Mouse (Mus musculus): Measurements from ENCODE around the gene Hipk1. TPM values are rescaled to one million over a fixed set of nuclear protein-coding genes. Genes with fewer than 3 reads are reported as not detected.

Gene Hipk1
- total and polyA plus RNA-seq, 3 experiments = 50.8 to 109 (median 98.1) TPM

GRCm38 (mm10) chr3:103790346-103791145 is 817 bp downstream of the Hipk1 start:
- Histone ChIP-seq H3K4me1 (ENCODE audit: control insufficient read depth, insufficient read depth, low read length) (peaks cover 25% of the 10 kb centered on the region), H3K79me2 (replicated peaks; ENCODE audit: control insufficient read depth, insufficient read depth, low read length) (peaks cover 4% of the 10 kb centered on the region), H3K27ac (peak overlapping the region; percentile 97), H3K4me3 (peak overlapping the region; percentile 93), H3K9ac (ENCODE audit: low read depth, low read length) (peak overlapping the region; percentile 87), H3K36me3 (ENCODE audit: control insufficient read depth, insufficient read depth, low read length) (peaks cover 25% of the 10 kb centered on the region), H3K27me3 (ENCODE audit: control insufficient read depth, insufficient read depth, low read length) (no peaks in the 10 kb centered on the region)
- intact Hi-C loops (cut with DNase I) = loop anchor here (1.0 to 2.0 kb wide), 3 partner anchors 12 to 19 kb away; partner anchors contain the start of genes Ap4b1, Dclre1b and Gm43064
- WGBS = under 1% methylated on average over 42 of the region's 61 CpGs
- no peak for DNase-seq
- TF ChIP-seq CTCF (IDR thresholded peaks at IDR 0.05) (no peak), EP300 (IDR thresholded peaks at IDR 0.05; ENCODE audit: insufficient read depth, low read depth, low read length) (no peak), POLR2A (IDR thresholded peaks at IDR 0.05; ENCODE audit: insufficient read depth, low read depth, low read length) (no peak)

GRCm38 (mm10) chr3:103789891-103790345 is 1.4 kb downstream of the Hipk1 start:
- H3K27ac ChIP-seq = peak overlapping the region; percentile 97
- H3K9ac ChIP-seq (ENCODE audit: low read depth, low read length) = peak overlapping the region; percentile 87
- intact Hi-C loops (cut with DNase I) = loop anchor here (2.0 kb wide), 1 partner anchor 17 kb away; no protein-coding TSS in a partner anchor
- peaks cover 28% of the 10 kb centered on the region for H3K4me1 ChIP-seq (ENCODE audit: control insufficient read depth, insufficient read depth, low read length)
- TF ChIP-seq EP300 (IDR thresholded peaks at IDR 0.05; ENCODE audit: insufficient read depth, low read depth, low read length) = no peak
- peak; percentile 22; the same call in 1 of the 2 replicates for TF ChIP-seq POLR2A (IDR thresholded peaks at IDR 0.05; ENCODE audit: insufficient read depth, low read depth, low read length)
- TF ChIP-seq CTCF (IDR thresholded peaks at IDR 0.05) = no peak
- H3K27me3 ChIP-seq (ENCODE audit: control insufficient read depth, insufficient read depth, low read length) = no peaks in the 10 kb centered on the region
- peaks cover 29% of the 10 kb centered on the region for H3K36me3 ChIP-seq (ENCODE audit: control insufficient read depth, insufficient read depth, low read length)
- WGBS = 0% methylated on average over 14 of the region's 14 CpGs
- H3K4me3 ChIP-seq = peak overlapping the region; percentile 93
- peak; percentile 59 to 69 for DNase-seq
- peaks cover 4% of the 10 kb centered on the region for H3K79me2 ChIP-seq (replicated peaks; ENCODE audit: control insufficient read depth, insufficient read depth, low read length)

- intact Hi-C loops (cut with DNase I) = no loop called here
- peaks cover 4% of the 10 kb centered on the region for H3K79me2 ChIP-seq (replicated peaks; ENCODE audit: control insufficient read depth, insufficient read depth, low read length)
- H3K27ac ChIP-seq = peak overlapping the region; percentile 97
- TF ChIP-seq CTCF (IDR thresholded peaks at IDR 0.05) (no peak), EP300 (IDR thresholded peaks at IDR 0.05; ENCODE audit: insufficient read depth, low read depth, low read length) (no peak), POLR2A (IDR thresholded peaks at IDR 0.05; ENCODE audit: insufficient read depth, low read depth, low read length) (no peak)
- H3K27me3 ChIP-seq (ENCODE audit: control insufficient read depth, insufficient read depth, low read length) = no peaks in the 10 kb centered on the region
- peak overlapping the region; percentile 93 for H3K4me3 ChIP-seq
- no peak for DNase-seq
- H3K36me3 ChIP-seq (ENCODE audit: control insufficient read depth, insufficient read depth, low read length) = peaks cover 29% of the 10 kb centered on the region
- peaks cover 31% of the 10 kb centered on the region for H3K4me1 ChIP-seq (ENCODE audit: control insufficient read depth, insufficient read depth, low read length)
- no peak overlapping the region for H3K9ac ChIP-seq (ENCODE audit: low read depth, low read length)
- 45% methylated on average over 7 of the region's 7 CpGs for WGBS
These were observed 2.3 kb downstream of the Hipk1 start for GRCm38 (mm10) chr3:103789096-103789495.

- Histone ChIP-seq H3K4me3 (0 out of 2 replicates have a peak overlapping the region, but pooled peaks have one; percentile 1), H3K9ac (ENCODE audit: low read depth, low read length) (no peak overlapping the region), H3K27ac (peak overlapping the region; percentile 10), H3K27me3 (ENCODE audit: control insufficient read depth, insufficient read depth, low read length) (no peaks in the 10 kb centered on the region), H3K4me1 (ENCODE audit: control insufficient read depth, insufficient read depth, low read length) (peaks cover 28% of the 10 kb centered on the region), H3K36me3 (ENCODE audit: control insufficient read depth, insufficient read depth, low read length) (peaks cover 37% of the 10 kb centered on the region), H3K79me2 (replicated peaks; ENCODE audit: control insufficient read depth, insufficient read depth, low read length) (peaks cover 9% of the 10 kb centered on the region)
- 32% methylated on average over 7 of the region's 7 CpGs for WGBS
- TF ChIP-seq POLR2A (IDR thresholded peaks at IDR 0.05; ENCODE audit: insufficient read depth, low read depth, low read length) = no peak
- TF ChIP-seq EP300 (IDR thresholded peaks at IDR 0.05; ENCODE audit: insufficient read depth, low read depth, low read length) = no peak
- no peak for TF ChIP-seq CTCF (IDR thresholded peaks at IDR 0.05)
- DNase-seq = no peak
- intact Hi-C loops (cut with DNase I) = no loop called here
These were observed 4.1 kb downstream of the Hipk1 start for GRCm38 (mm10) chr3:103787225-103787624.

- H3K4me1 ChIP-seq (ENCODE audit: control insufficient read depth, insufficient read depth, low read length) = peaks cover 34% of the 10 kb centered on the region
- no peak overlapping the region for H3K27ac ChIP-seq
- TF ChIP-seq POLR2A (IDR thresholded peaks at IDR 0.05; ENCODE audit: insufficient read depth, low read depth, low read length) (no peak), EP300 (IDR thresholded peaks at IDR 0.05; ENCODE audit: insufficient read depth, low read depth, low read length) (no peak)
- intact Hi-C loops (cut with DNase I) = no loop called here
- H3K79me2 ChIP-seq (replicated peaks; ENCODE audit: control insufficient read depth, insufficient read depth, low read length) = peaks cover 18% of the 10 kb centered on the region
- WGBS = 75% methylated on average over 4 of the region's 4 CpGs
- H3K36me3 ChIP-seq (ENCODE audit: control insufficient read depth, insufficient read depth, low read length) = peaks cover 39% of the 10 kb centered on the region
- H3K27me3 ChIP-seq (ENCODE audit: control insufficient read depth, insufficient read depth, low read length) = no peaks in the 10 kb centered on the region
- no peak for DNase-seq
- H3K9ac ChIP-seq (ENCODE audit: low read depth, low read length) = no peak overlapping the region
- no peak overlapping the region for H3K4me3 ChIP-seq
These were observed 8.3 kb downstream of the Hipk1 start for GRCm38 (mm10) chr3:103782844-103783609.

Data from heart, adult 2 months (tissue).